Mouse (Mus musculus) naive thymus-derived CD4-positive, alpha-beta T cell, adult 2 months (primary cell): ENCODE results near the gene Pvr.
"Not testable (repeated sequence)": the region's sequence is repeated elsewhere in the genome, so short reads cannot be mapped to it uniquely, and the experiment has no call there.

Experiments used
- DNase-seq: peaks from one replicate; pipeline ENCODE4 v3.0.0-alpha.2; 2011; ENCODE audit warnings: low read depth

Pvr gene

GRCm38 (mm10) chr7:19935171-19935751, 14.3 kb upstream of the Pvr start:
- peak; percentile 78 for DNase-seq

- peak; percentile 92 for DNase-seq
Observed at GRCm38 (mm10) chr7:19932877-19933809, 12.2 kb upstream of the Pvr start.

GRCm38 (mm10) chr7:19932133-19932876, 11.3 kb upstream of the Pvr start:
- DNase-seq, result peak; percentile 92

GRCm38 (mm10) chr7:19930481-19930880, 9.5 kb upstream of the Pvr start:
- DNase-seq, result not testable (repeated sequence)

GRCm38 (mm10) chr7:19928486-19928885, 7.5 kb upstream of the Pvr start:
- no peak for DNase-seq

GRCm38 (mm10) chr7:19926849-19927480, 6.0 kb upstream of the Pvr start:
- peak; percentile 75 for DNase-seq

- DNase-seq, result no peak
Observed at GRCm38 (mm10) chr7:19925376-19925775, 4.4 kb upstream of the Pvr start.

GRCm38 (mm10) chr7:19923797-19924196, 2.8 kb upstream of the Pvr start:
- DNase-seq, result peak; percentile 68

GRCm38 (mm10) chr7:19923354-19923753, 2.4 kb upstream of the Pvr start:
- DNase-seq, result peak; percentile 48

- DNase-seq, result no peak
Observed at GRCm38 (mm10) chr7:19920166-19920505, 824 bp downstream of the Pvr start.

- DNase-seq, result peak; percentile 8
Observed at GRCm38 (mm10) chr7:19914558-19914957, 6.4 kb downstream of the Pvr start.

- DNase-seq, result no peak
Observed at GRCm38 (mm10) chr7:19911695-19912524, 9.1 kb downstream of the Pvr start.

- no peak for DNase-seq
Observed at GRCm38 (mm10) chr7:19911292-19911658, 9.7 kb downstream of the Pvr start.

GRCm38 (mm10) chr7:19910421-19911291, 10.3 kb downstream of the Pvr start:
- peak; percentile 90 for DNase-seq

GRCm38 (mm10) chr7:19889881-19890280, 31.1 kb downstream of the Pvr start:
- peak; percentile 78 for DNase-seq

GRCm38 (mm10) chr7:19887849-19888248, 33.1 kb downstream of the Pvr start, which contains the start of gene Ceacam19:
Gene Ceacam19 (minus strand): TSS chr7:19887965.
- no peak for DNase-seq

GRCm38 (mm10) chr7:19880754-19881153, 40.2 kb downstream of the Pvr start:
- no peak for DNase-seq

GRCm38 (mm10) chr7:19876781-19877425, 44.1 kb downstream of the Pvr start:
- peak; percentile 46 for DNase-seq

- DNase-seq, result peak; percentile 80
Observed at GRCm38 (mm10) chr7:19875948-19876682, 44.8 kb downstream of the Pvr start.
